Mouse (Mus musculus) small intestine, adult 2 months (tissue): Measurements from ENCODE around the gene Insl3. TPM values are rescaled to one million over a fixed set of nuclear protein-coding genes. Genes with fewer than 3 reads are reported as not detected.
"Not testable (repeated sequence)": the region's sequence is repeated elsewhere in the genome, so short reads cannot be mapped to it uniquely, and the experiment has no call there.

Experiments used
- H3K27ac ChIP-seq: fragments of 200-500 bp; 2 replicates; pipeline ENCODE4 v1.5.1; 2012; ENCODE audit warnings: low read depth, low read length, control low read depth, inconsistent platforms; ENCODE audit not compliant: insufficient read depth
- H3K27me3 ChIP-seq: fragments of 200-500 bp; 2 replicates; pipeline ENCODE4 v1.6.1; 2012; ENCODE audit warnings: mild to moderate bottlenecking, moderate library complexity, low read length, inconsistent platforms; ENCODE audit not compliant: control insufficient read depth, insufficient read depth
- H3K36me3 ChIP-seq: fragments of 200-500 bp; 2 replicates; pipeline ENCODE4 v1.6.1; 2012; ENCODE audit warnings: mild to moderate bottlenecking, low read length, control low read depth, inconsistent platforms; ENCODE audit not compliant: control insufficient read depth, insufficient read depth
- H3K4me1 ChIP-seq: fragments of 200-500 bp; 2 replicates; pipeline ENCODE4 v1.6.1; 2012; ENCODE audit warnings: low read length, inconsistent platforms, mixed read lengths; ENCODE audit not compliant: control insufficient read depth, insufficient read depth, insufficient read length
- H3K4me3 ChIP-seq: fragments of 200-500 bp; 2 replicates; pipeline ENCODE4 v1.5.1; 2012; ENCODE audit warnings: low read depth, mild to moderate bottlenecking, control low read depth, inconsistent platforms, low read length, moderate library complexity
- CTCF ChIP-seq: fragments of 200-500 bp; IDR thresholded peaks from 2 replicates; pipeline ENCODE4 v1.5.1; 2012; ENCODE audit warnings: low read depth, mild to moderate bottlenecking, control low read depth, inconsistent platforms, low read length, moderate library complexity, mixed read lengths; ENCODE audit not compliant: insufficient replicate concordance, insufficient read length; ENCODE audit errors: extremely low read depth
- POLR2A ChIP-seq: fragments of 200-500 bp; IDR thresholded peaks from 2 replicates; pipeline ENCODE4 v1.6.1; 2012; ENCODE audit warnings: low read depth, mild to moderate bottlenecking, control low read depth, inconsistent platforms, low read length, moderate library complexity
- WGBS: fragments of 180-500 bp; shearing (Covaris S2); methylation state at CpG from one replicate; pipeline ENCODE4 v1.1.7; 2018; 5-methylcytosine and 5-hydroxymethylcytosine counted together
- polyA plus RNA-seq: library from polyadenylated mRNA; depleted of rRNA; stranded (reverse); fragments of >200 nt; gene quantifications from 2 replicates; pipeline ENCODE4 v1.2.3, GENCODE M21; 2012

Insl3 gene
- polyA plus RNA-seq, 1 experiment: 30.2 TPM

DNA sequence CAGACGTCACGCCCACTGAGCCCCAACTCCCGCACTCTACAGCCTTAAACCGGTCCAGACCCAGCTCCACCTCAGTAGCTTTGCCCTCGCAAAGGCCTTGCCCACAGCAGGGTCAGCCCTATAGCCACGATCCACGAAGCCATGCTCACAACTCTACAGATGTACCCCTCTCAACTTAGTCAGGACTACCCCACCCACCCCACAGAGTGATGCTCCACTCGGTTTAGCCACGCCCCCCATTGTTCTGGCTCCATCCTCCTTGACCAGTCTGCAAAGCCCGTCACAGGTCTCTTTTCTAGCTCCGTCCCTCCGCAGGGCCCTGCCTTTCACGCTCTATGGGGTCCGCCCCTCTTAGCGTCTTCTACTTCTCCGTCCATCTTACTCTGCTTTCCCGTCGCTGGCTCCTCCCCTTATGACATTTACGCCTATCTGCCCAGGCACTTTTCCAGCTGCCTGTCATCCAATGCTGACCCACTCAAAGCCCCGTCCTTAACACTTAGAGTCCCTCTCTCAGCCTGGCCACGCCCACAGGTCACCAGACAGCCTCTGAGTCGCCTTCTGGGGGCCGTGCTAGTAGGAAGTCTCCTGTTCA, 2.8 kb upstream of the Insl3 start:
- H3K27me3 ChIP-seq: peaks cover 5% of the 10 kb centered on the region
- peaks cover 15% of the 10 kb centered on the region for H3K4me1 ChIP-seq
- no peak for TF ChIP-seq CTCF
- TF ChIP-seq POLR2A: 0 out of 2 replicates have a peak, but pooled peaks have one; percentile 16
- 14% methylated on average over 23 of the region's 23 CpGs for WGBS
- peak overlapping the region; percentile 21 for H3K4me3 ChIP-seq
- H3K27ac ChIP-seq: no peak overlapping the region
- peaks cover 11% of the 10 kb centered on the region for H3K36me3 ChIP-seq

DNA sequence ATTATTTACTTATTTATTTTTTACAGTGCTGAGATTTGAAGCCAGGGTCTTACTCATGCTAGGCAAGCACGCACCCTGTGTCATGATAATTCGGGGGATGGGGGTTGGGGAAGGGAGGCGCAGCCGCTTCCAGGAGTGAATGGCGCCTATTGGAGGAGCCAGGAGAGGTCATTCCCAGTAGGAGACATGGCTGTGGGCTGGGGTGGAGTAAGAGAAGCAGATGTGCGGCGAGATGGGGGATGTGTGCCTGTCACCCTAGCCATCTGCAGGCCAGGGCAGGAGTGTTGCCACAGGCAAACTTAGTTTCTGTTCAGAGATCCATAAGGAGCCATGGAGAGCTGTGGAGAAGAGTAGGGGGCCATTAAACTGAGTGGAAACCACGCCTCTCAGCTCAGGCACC, 1.4 kb upstream of the Insl3 start:
- Histone ChIP-seq H3K27me3 (peaks cover 5% of the 10 kb centered on the region), H3K4me1 (peaks cover 15% of the 10 kb centered on the region), H3K4me3 (no peak overlapping the region), H3K36me3 (peaks cover 24% of the 10 kb centered on the region), H3K27ac (no peak overlapping the region)
- no peak for TF ChIP-seq POLR2A
- TF ChIP-seq CTCF: no peak
- WGBS: 28% methylated on average over 8 of the region's 8 CpGs

DNA sequence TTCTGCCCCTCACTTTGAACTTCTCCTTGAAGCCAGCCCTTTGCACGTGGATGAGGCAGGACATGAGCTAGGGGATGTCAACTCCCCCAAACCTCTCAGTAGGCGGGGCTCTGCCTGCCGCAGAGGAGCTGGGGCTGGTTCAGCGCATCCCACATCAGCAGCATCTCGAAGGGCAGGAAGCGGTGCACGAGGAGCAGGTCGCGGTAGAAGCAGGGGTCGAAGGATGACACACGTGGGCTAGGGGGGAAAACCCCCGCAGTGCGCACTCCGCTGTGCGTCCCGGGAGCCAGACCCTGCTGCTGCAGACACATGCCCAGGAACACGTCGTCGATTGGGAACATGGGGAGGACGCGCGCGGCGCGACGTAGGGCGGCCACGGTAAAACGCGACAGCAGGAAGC, 3.5 kb downstream of the Insl3 start:
- TF ChIP-seq CTCF (no peak), POLR2A (no peak)
- Histone ChIP-seq H3K27ac (no peak overlapping the region), H3K4me3 (peak overlapping the region; percentile 39), H3K4me1 (peaks cover 3% of the 10 kb centered on the region; the same call in 1 of the 2 replicates), H3K27me3 (peaks cover 5% of the 10 kb centered on the region; the same call in 1 of the 2 replicates), H3K36me3 (peaks cover 40% of the 10 kb centered on the region)
- WGBS: 67% methylated on average over 30 of the region's 30 CpGs

DNA sequence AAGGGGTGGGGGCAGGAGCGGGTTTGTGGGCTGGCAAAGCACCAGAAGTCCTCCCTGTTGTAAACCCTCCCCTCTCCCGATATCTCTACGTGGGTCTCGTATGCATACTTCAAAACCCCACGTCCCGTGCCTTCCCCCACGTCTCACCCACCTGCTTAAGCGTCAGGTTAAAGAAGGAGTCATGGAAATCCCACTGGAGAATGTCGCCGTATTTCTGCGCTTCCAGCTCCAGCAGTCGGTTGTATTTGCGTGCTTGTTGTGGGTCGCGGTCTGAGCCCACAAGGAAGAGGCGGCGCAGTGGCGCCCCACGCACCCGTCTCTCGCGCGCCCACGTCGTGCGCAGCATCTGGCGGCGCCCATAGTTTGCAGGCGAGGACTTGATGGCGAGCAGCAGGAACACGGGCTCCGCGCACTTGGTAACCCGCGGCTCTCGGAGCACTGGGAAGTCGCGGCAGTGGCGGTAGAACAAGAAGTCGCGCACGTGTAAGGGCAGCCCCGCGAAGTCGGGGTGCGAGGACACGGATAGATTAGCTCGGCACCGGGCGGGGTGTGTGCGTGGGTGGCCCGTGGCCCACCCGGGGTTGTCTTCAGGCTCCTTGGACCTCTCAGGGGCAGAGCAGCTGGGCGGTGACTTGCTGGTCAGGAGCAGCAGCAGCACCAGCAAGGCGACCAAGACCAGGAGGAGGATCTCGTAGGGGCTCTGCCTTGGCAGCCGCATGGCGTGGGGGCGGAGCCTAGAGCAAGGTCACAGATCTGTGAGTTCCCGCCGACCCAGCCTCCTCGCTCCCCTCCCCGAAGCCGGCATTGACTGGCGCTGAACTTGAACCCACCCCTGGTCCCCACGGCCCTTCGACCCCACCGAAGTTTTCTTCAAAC, 4.4 kb downstream of the Insl3 start:
- 66% methylated on average over 68 of the region's 68 CpGs for WGBS
- TF ChIP-seq POLR2A (no peak), CTCF (no peak)
- Histone ChIP-seq H3K4me1 (peaks cover 4% of the 10 kb centered on the region), H3K27ac (no peak overlapping the region), H3K4me3 (peak overlapping the region; percentile 39), H3K36me3 (peaks cover 41% of the 10 kb centered on the region), H3K27me3 (no peaks in the 10 kb centered on the region)

DNA sequence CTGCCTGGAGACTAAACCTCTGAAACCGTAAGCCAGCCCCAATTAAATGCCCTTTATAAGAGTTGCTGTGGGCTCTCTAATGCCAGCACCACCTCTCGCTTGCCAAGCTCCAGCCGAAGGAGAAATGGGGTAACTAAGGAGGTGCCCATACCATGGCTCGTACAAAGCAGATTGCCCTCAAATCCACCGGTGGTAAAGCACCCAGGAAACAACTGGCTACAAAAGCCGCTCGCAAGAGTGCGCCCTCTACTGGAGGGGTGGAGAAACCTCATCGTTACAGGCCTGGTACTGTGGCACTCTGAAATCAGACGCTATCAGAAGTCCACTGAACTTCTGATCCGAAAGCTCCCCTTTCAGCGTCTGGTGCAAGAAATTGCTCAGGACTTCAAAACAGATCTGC, 6.4 kb downstream of the Insl3 start:
- peaks cover 39% of the 10 kb centered on the region for H3K36me3 ChIP-seq
- TF ChIP-seq CTCF: peak; percentile 55; the same call in 1 of the 2 replicates
- not testable (repeated sequence) for H3K27ac ChIP-seq, H3K4me3 ChIP-seq, H3K27me3 ChIP-seq, H3K4me1 ChIP-seq
- 80% methylated on average over 12 of the region's 12 CpGs for WGBS

DNA sequence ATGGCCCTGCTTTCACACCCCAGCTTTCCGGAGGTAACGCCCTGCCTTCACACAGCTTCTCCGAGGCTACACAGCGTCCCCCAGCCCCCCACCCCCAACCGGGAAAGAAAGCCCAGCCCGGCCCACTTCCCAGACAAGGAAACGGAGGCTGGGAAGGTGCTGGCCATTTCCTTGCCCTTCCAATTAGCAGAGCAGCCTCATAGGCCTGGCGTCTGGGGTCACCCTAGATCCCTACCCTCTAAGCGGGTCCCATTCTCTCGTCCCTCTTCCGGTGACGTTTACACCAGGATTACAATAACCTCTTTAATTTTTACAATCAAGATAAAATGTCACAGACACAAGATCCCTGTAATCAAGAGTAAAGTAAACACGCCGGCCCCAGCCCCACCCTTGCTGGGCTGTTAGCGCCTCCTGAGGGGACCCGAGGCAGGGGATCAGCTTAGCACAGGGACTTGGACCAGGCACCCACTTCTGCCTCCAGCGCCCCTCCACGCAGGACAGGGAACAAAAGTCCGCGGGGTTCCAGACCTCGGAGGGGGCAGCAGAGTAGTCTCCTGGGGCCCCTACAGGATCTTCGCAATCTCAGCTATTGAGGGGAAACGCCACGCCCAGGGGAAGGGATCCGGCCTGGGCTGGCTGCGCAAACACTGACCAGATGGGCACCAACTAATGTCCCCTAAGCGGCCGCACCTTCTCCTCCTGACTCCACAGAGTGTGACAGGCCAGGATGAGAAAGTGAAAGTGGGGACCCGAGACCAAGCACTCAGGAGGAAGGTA, 11.7 kb downstream of the Insl3 start:
- peaks cover 17% of the 10 kb centered on the region; the same call in 1 of the 2 replicates for H3K4me1 ChIP-seq

More for the DNA sequence above, 11.7 kb downstream of the Insl3 start:
- 6% methylated on average over 29 of the region's 29 CpGs for WGBS
- peaks cover 3% of the 10 kb centered on the region; the same call in 1 of the 2 replicates for H3K36me3 ChIP-seq
- TF ChIP-seq POLR2A (no peak; the same call in 1 of the 2 replicates), CTCF (peak; percentile 13; the same call in 1 of the 2 replicates)
- H3K27ac ChIP-seq: peak overlapping the region; percentile 96
- peak overlapping the region; percentile 97 for H3K4me3 ChIP-seq
- H3K27me3 ChIP-seq: no peaks in the 10 kb centered on the region
